Mouse (Mus musculus): ENCODE measurements around the gene Mrgbp. TPM values are rescaled to one million over a fixed set of nuclear protein-coding genes. Genes with fewer than 3 reads are reported as not detected.

Gene Mrgbp
- polyA plus RNA-seq, 1 experiment, result 30.8 TPM

DNA sequence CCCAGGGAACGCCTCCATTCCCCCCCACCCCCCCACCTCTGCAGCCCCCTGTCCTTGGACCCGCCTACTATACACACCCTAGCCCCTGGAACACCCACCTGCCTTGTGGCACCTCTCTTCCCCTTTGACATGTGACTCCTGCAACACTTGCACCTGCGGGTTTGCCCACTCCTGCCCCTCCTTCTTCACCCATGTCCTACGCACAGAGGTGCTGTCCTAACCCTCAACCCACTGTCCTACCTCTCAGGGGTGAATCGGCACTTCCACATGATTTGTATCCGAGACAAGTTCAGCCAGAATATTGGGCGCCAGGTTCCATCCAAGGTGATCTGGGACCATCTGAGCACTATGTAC, 2.0 kb downstream of the Mrgbp start:
- no peak overlapping the region for H3K27ac ChIP-seq (ENCODE audit: insufficient read depth, low read length)
- peaks cover 7% of the 10 kb centered on the region; the same call in 1 of the 2 replicates for H3K4me1 ChIP-seq (ENCODE audit: control insufficient read depth, insufficient read depth, insufficient read length)
- peak overlapping the region; percentile 93 for H3K4me3 ChIP-seq (ENCODE audit: extremely low read depth, insufficient read depth, insufficient read length)
- H3K27me3 ChIP-seq (ENCODE audit: control insufficient read depth, insufficient read depth, low read length), result no peaks in the 10 kb centered on the region
- WGBS, result 14% methylated on average over 7 of the region's 7 CpGs
- peaks cover 14% of the 10 kb centered on the region for H3K36me3 ChIP-seq (ENCODE audit: control insufficient read depth, insufficient read depth, low read length)
- no peak for TF ChIP-seq CTCF (IDR thresholded peaks at IDR 0.05; ENCODE audit: extremely low read depth, insufficient read depth, insufficient read length, insufficient replicate concordance)
- DNase-seq (ENCODE audit: low read depth in 1 of 2, low spot score in 2 of 2), result no peak

DNA sequence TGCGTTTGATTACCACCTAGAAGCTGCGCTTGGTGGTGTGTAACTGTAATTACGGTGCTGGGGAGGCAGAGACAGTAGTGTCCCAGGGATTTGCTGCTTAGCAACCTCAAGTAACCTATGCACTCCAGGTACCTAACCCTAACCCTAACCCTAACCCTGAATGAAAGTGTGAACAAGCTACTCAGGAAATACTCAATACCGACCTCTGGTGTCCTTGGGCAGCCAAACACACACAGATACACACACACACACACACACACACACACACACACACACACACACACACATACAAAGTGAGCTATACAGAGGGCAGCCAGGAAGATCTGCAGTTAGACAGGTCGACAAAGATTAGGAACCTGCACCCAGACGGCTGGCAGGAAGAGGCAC, 7.6 kb downstream of the Mrgbp start:
- peaks cover 7% of the 10 kb centered on the region; the same call in 1 of the 2 replicates for H3K4me1 ChIP-seq (ENCODE audit: control insufficient read depth, insufficient read depth, insufficient read length)
- H3K36me3 ChIP-seq (ENCODE audit: control insufficient read depth, insufficient read depth, low read length), result peaks cover 36% of the 10 kb centered on the region
- H3K27me3 ChIP-seq (ENCODE audit: control insufficient read depth, insufficient read depth, low read length), result no peaks in the 10 kb centered on the region
- H3K4me3 ChIP-seq (ENCODE audit: extremely low read depth, insufficient read depth, insufficient read length), result peak overlapping the region; percentile 99
- TF ChIP-seq POLR2A (IDR thresholded peaks at IDR 0.05; ENCODE audit: low read depth, low read length) (no peak), CTCF (IDR thresholded peaks at IDR 0.05; ENCODE audit: extremely low read depth, insufficient read depth, insufficient read length, insufficient replicate concordance) (no peak)
- peak overlapping the region; percentile 95; the same call in 1 of the 2 replicates for H3K27ac ChIP-seq (ENCODE audit: insufficient read depth, low read length)
- DNase-seq (ENCODE audit: low read depth in 1 of 2, low spot score in 2 of 2), result no peak
- WGBS, result 45% methylated on average over 6 of the region's 6 CpGs

DNA sequence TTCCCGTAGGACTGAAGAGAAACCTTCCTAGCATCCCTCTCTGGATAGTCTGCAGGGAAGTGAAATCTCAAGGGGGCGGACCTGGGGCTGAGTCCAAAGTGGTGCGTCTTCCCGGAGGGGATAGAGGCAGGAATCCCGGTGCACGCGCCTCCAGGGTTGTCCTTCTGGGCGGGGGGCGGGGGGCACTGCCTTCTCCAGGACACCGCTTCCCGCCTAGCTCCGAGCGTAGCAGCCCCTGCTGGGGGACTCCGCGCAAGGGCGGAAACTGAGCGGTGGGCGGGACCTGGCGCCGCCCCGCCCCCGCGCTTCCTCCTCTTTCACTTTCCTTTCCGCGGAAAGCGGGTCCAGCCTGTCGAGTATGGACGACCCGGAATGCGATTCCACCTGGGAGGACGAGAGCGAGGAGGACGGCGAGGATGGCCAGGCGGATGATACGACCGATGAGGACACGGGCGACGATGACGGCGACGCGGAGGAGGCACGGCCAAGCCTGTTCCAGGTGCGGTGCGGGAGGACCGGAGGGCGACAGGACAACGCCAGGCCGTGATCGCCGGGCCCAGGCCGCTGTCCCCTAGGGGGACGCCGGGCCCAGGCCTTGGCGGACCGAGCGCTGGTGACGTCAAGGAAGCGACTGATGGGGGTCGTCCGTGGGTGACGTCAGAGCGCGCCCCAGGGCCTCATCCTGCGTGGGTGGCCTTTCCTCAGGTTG, 8.2 kb downstream of the Mrgbp start, which contains the start of gene Ogfr:
Gene Ogfr, plus strand, starts transcription at position 123 of the 709 bp plus-strand sequence.
- TF ChIP-seq POLR2A (IDR thresholded peaks at IDR 0.05; ENCODE audit: low read depth, low read length), result peak; percentile 71
- peak; percentile 26; the same call in 1 of the 2 replicates for TF ChIP-seq CTCF (IDR thresholded peaks at IDR 0.05; ENCODE audit: extremely low read depth, insufficient read depth, insufficient read length, insufficient replicate concordance)
- DNase-seq (ENCODE audit: low read depth in 1 of 2, low spot score in 2 of 2), result peak; percentile 65 to 76
- under 1% methylated on average over 67 of the region's 67 CpGs for WGBS
- peaks cover 42% of the 10 kb centered on the region for H3K36me3 ChIP-seq (ENCODE audit: control insufficient read depth, insufficient read depth, low read length)
- H3K27ac ChIP-seq (ENCODE audit: insufficient read depth, low read length), result peak within 1 kb of the TSS; percentile 95
- H3K4me3 ChIP-seq (ENCODE audit: extremely low read depth, insufficient read depth, insufficient read length), result peak within 1 kb of the TSS; percentile 99
- peaks cover 7% of the 10 kb centered on the region; the same call in 1 of the 2 replicates for H3K4me1 ChIP-seq (ENCODE audit: control insufficient read depth, insufficient read depth, insufficient read length)
- H3K27me3 ChIP-seq (ENCODE audit: control insufficient read depth, insufficient read depth, low read length), result no peaks in the 10 kb centered on the region

DNA sequence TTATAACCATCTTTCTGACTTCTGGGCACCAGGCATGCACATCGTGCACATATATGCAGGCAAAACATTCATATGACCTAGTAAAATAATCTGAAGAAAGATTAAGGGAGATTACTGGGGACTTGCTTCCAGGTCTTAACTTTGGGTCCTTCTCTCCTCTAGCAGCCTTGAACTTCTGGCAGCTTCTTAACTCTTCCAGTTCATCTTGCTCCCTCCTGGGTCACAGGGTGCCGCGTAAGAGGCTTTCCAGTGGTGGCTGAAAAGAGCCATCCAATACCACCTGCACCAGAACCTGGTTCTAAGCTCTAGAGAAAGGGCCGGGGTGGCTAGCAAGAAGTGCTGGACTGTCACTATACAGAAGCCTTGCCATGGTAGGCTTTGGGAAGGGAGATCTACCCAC, 16.4 kb downstream of the Mrgbp start, which contains the start of gene Col9a3:
Gene Col9a3, plus strand, starts transcription at position 301 of the 400 bp plus-strand sequence.
- WGBS, result 68% methylated on average over 4 of the region's 4 CpGs
- no peak for DNase-seq (ENCODE audit: low read depth in 1 of 2, low spot score in 2 of 2)
- peaks cover 31% of the 10 kb centered on the region for H3K36me3 ChIP-seq (ENCODE audit: control insufficient read depth, insufficient read depth, low read length)
- no peaks in the 10 kb centered on the region for H3K27me3 ChIP-seq (ENCODE audit: control insufficient read depth, insufficient read depth, low read length)
- no peak for TF ChIP-seq POLR2A (IDR thresholded peaks at IDR 0.05; ENCODE audit: low read depth, low read length)
- TF ChIP-seq CTCF (IDR thresholded peaks at IDR 0.05; ENCODE audit: extremely low read depth, insufficient read depth, insufficient read length, insufficient replicate concordance), result no peak
- H3K4me1 ChIP-seq (ENCODE audit: control insufficient read depth, insufficient read depth, insufficient read length), result no peaks in the 10 kb centered on the region
- H3K4me3 ChIP-seq (ENCODE audit: extremely low read depth, insufficient read depth, insufficient read length), result no peak within 1 kb of the TSS
- H3K27ac ChIP-seq (ENCODE audit: insufficient read depth, low read length), result no peak within 1 kb of the TSS

DNA sequence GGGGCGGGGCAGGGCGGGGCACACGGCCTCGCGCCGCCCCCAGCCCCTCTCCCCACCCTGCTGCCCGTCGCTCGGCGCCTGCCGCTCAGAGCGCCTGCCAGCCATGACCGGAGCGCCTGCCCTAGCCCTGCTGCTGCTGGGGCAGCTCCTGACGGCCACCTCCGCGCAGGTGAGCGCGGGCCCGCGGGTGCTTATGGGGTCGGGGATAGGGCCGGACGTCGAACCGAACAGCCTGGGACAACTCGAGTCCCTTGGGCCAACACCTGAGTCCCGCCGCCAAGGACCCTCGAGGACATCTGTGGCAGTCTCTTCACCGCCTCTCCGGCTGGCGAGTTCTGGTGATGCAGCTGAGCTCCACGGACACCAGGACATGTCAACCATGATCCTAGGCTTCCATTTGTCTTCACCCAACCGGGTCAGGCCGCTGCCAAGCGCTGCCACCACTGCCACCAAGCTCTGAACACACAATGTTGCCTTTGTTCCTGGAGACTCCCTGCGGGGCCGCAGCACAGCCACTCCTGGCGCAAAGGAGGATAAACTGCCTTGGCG, 17.1 kb downstream of the Mrgbp start:
- TF ChIP-seq CTCF (IDR thresholded peaks at IDR 0.05; ENCODE audit: extremely low read depth, insufficient read depth, insufficient read length, insufficient replicate concordance) (no peak), POLR2A (IDR thresholded peaks at IDR 0.05; ENCODE audit: low read depth, low read length) (no peak)
- no peak for DNase-seq (ENCODE audit: low read depth in 1 of 2, low spot score in 2 of 2)
- no peak overlapping the region for H3K4me3 ChIP-seq (ENCODE audit: extremely low read depth, insufficient read depth, insufficient read length)
- no peaks in the 10 kb centered on the region for H3K27me3 ChIP-seq (ENCODE audit: control insufficient read depth, insufficient read depth, low read length)
- H3K4me1 ChIP-seq (ENCODE audit: control insufficient read depth, insufficient read depth, insufficient read length), result no peaks in the 10 kb centered on the region
- H3K27ac ChIP-seq (ENCODE audit: insufficient read depth, low read length), result no peak overlapping the region
- WGBS, result 27% methylated on average over 40 of the region's 41 CpGs
- H3K36me3 ChIP-seq (ENCODE audit: control insufficient read depth, insufficient read depth, low read length), result peaks cover 24% of the 10 kb centered on the region

DNA sequence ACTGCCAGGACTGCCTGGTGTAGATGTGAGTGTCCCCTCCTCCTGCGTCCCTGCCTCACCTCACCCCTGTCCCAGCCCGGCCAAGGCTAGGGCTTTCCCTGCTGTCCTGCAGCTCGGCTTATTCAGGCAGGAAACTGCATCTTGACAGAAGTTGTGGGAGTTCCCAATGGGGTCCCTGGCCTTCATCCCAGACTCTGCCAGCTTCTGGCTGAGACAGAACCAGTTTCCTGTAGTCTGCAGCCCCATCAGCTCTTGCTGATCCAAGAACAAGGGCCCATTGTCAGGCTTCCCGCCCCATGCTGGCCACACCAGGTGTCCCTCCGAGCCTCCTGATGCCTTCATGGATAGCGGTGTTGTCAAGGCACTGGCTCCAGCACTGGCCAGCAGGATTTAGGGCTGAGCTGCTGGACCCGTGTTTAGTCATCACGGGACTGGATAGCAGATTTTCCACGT, 19.5 kb downstream of the Mrgbp start:
- WGBS, result 50% methylated on average over 9 of the region's 9 CpGs
- no peak overlapping the region for H3K27ac ChIP-seq (ENCODE audit: insufficient read depth, low read length)
- DNase-seq (ENCODE audit: low read depth in 1 of 2, low spot score in 2 of 2), result no peak
- H3K27me3 ChIP-seq (ENCODE audit: control insufficient read depth, insufficient read depth, low read length), result no peaks in the 10 kb centered on the region
- no peak overlapping the region for H3K4me3 ChIP-seq (ENCODE audit: extremely low read depth, insufficient read depth, insufficient read length)
- TF ChIP-seq POLR2A (IDR thresholded peaks at IDR 0.05; ENCODE audit: low read depth, low read length), result no peak
- TF ChIP-seq CTCF (IDR thresholded peaks at IDR 0.05; ENCODE audit: extremely low read depth, insufficient read depth, insufficient read length, insufficient replicate concordance), result no peak
- H3K4me1 ChIP-seq (ENCODE audit: control insufficient read depth, insufficient read depth, insufficient read length), result no peaks in the 10 kb centered on the region
- H3K36me3 ChIP-seq (ENCODE audit: control insufficient read depth, insufficient read depth, low read length), result peaks cover 5% of the 10 kb centered on the region; the same call in 1 of the 2 replicates

DNA sequence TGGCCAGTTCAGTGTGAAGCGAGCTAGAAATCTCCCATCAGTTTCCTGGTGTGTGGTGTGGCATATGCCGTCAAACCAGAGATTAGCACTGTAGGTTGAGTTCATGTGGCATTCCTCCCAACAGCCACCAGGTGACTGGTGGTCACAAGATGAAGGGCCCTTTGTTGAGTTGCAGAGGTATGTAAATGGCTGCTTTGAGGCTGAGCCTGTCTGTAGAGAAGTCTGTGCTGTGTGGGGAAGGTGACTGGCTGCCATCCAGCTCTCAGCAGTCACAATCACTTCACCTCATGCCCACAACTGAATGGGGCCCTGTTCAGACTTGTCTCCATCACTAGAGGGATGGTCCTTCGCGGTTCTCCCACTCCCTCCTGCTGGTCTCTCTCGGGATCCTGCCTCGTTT, 23.7 kb downstream of the Mrgbp start:
- Histone ChIP-seq H3K36me3 (ENCODE audit: control insufficient read depth, insufficient read depth, low read length) (no peaks in the 10 kb centered on the region), H3K4me1 (ENCODE audit: control insufficient read depth, insufficient read depth, insufficient read length) (no peaks in the 10 kb centered on the region), H3K27ac (ENCODE audit: insufficient read depth, low read length) (no peak overlapping the region), H3K27me3 (ENCODE audit: control insufficient read depth, insufficient read depth, low read length) (no peaks in the 10 kb centered on the region), H3K4me3 (ENCODE audit: extremely low read depth, insufficient read depth, insufficient read length) (no peak overlapping the region)
- no peak for DNase-seq (ENCODE audit: low read depth in 1 of 2, low spot score in 2 of 2)
- TF ChIP-seq CTCF (IDR thresholded peaks at IDR 0.05; ENCODE audit: extremely low read depth, insufficient read depth, insufficient read length, insufficient replicate concordance), result no peak
- no peak for TF ChIP-seq POLR2A (IDR thresholded peaks at IDR 0.05; ENCODE audit: low read depth, low read length)
- WGBS, result 77% methylated on average over 6 of the region's 6 CpGs
